Mouse (Mus musculus) C2C12 (cell line): ENCODE measurements at regions not wholly inside any gene's neighbourhood (a gene's known extent, or its start where the extent isn't known, plus 50 kb on each side); places are given as distances from the start of the nearest gene placed in this dataset.

Experiments
- H3K27me3 ChIP-seq: one replicate; pipeline ENCODE4 v1.6.1; 2011; ENCODE audit not compliant: control insufficient read depth, insufficient read depth, insufficient read length
- H3K36me3 ChIP-seq: one replicate; pipeline ENCODE4 v1.6.1; 2011; ENCODE audit not compliant: control insufficient read depth, insufficient read depth
- H3K4me3 ChIP-seq: one replicate; pipeline ENCODE4 v1.5.1; 2011; ENCODE audit warnings: mild to moderate bottlenecking, control low read depth; ENCODE audit not compliant: poor library complexity, insufficient read depth, severe bottlenecking
- H3K79me2 ChIP-seq: one replicate; pipeline ENCODE4 v1.6.1; 2011; ENCODE audit not compliant: control insufficient read depth, insufficient read depth
- H3K79me3 ChIP-seq: one replicate; pipeline ENCODE4 v1.6.1; 2011; ENCODE audit warnings: low read depth, control low read depth
- H3ac ChIP-seq: one replicate; pipeline ENCODE3; 2011; ENCODE audit warnings: low read depth; ENCODE audit not compliant: control insufficient read depth, insufficient read length
- CEBPB ChIP-seq: IDR thresholded peaks from one replicate; pipeline ENCODE4 v1.6.1; 2011; ENCODE audit warnings: low read depth, mild to moderate bottlenecking, control low read depth, moderate library complexity
- CTCF ChIP-seq: IDR thresholded peaks from one replicate; pipeline ENCODE4 v1.5.1; 2011; ENCODE audit not compliant: control insufficient read depth, insufficient read depth, insufficient read length
- FOSL1 ChIP-seq: IDR thresholded peaks from one replicate; pipeline ENCODE4 v1.8.0; 2011; ENCODE audit warnings: mild to moderate bottlenecking, low read length; ENCODE audit not compliant: poor library complexity, insufficient read depth, severe bottlenecking
- MAX ChIP-seq: IDR thresholded peaks from one replicate; pipeline ENCODE4 v1.6.1; 2011; ENCODE audit warnings: mild to moderate bottlenecking, control low read depth
- MYOD1 ChIP-seq: IDR thresholded peaks from one replicate; pipeline ENCODE4 v1.6.1; 2011; ENCODE audit warnings: low read depth; ENCODE audit not compliant: control insufficient read depth, insufficient read length
- MYOG ChIP-seq: IDR thresholded peaks from one replicate; pipeline ENCODE4 v1.6.1; 2011; ENCODE audit not compliant: control insufficient read depth, insufficient read length; ENCODE audit errors: extremely low read depth
- USF1 ChIP-seq: IDR thresholded peaks from one replicate; pipeline ENCODE4 v1.6.1; 2011; ENCODE audit warnings: low read depth, mild to moderate bottlenecking, control low read depth, moderate library complexity

DNA sequence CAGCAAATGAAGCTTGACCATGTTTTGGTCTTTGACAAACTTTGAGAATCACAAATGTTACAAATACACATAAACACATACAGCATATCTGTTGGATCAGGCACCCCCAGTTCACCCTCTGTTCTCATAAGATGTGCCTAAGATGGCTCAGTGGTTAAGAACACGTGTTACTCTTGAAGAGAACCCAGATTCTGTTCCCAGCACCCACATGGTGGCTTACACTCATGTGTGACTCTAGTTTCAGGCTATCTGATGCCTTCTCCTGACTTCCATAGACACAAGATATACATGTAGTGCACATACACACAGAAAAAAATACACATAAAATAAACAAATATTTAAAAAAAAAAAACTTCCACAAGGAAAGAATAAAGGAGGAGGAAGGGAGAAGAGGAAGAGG lies 191.7 kb downstream of the Gm11361 start:
- Histone ChIP-seq H3K27me3 (no peaks in the 10 kb centered on the region), H3K4me3 (no peak overlapping the region), H3K36me3 (no peaks in the 10 kb centered on the region), H3K79me3 (no peaks in the 10 kb centered on the region), H3ac (no peak overlapping the region), H3K79me2 (no peaks in the 10 kb centered on the region)
- no peak for TF ChIP-seq FOSL1
- no peak for TF ChIP-seq CEBPB
- TF ChIP-seq MYOD1: no peak
- no peak for TF ChIP-seq USF1
- TF ChIP-seq MAX: no peak
- TF ChIP-seq MYOG: no peak
- no peak for TF ChIP-seq CTCF

GRCm38 (mm10) chr13:28442250-28442649 lies 184.9 kb downstream of the Gm11361 start:
- Histone ChIP-seq H3ac (no peak overlapping the region), H3K79me2 (no peaks in the 10 kb centered on the region), H3K36me3 (no peaks in the 10 kb centered on the region), H3K4me3 (no peak overlapping the region), H3K79me3 (no peaks in the 10 kb centered on the region), H3K27me3 (no peaks in the 10 kb centered on the region)
- TF ChIP-seq MAX (no peak), FOSL1 (no peak), CEBPB (no peak), MYOD1 (no peak)

DNA sequence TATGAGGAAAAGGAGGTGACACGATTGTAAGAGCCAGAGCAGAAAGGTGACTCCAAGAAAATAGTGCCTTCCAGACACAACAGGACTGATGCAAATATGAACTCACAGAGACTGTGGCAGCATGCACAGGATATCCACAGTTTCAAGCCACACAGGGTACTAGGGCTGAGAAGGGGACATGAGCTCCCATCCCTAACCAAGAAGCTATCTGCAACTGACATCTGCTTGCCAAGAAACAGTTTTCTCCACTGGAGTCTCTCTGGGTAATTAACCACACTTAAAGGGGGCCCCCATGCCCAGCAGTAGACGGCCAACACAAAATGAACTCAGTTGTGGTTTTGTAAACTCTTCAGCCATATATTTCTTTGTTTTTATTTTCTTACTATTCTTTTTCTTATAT lies 176.1 kb downstream of the Gm11361 start:
- H3ac ChIP-seq: no peak overlapping the region
- no peaks in the 10 kb centered on the region for H3K27me3 ChIP-seq
- no peaks in the 10 kb centered on the region for H3K79me3 ChIP-seq
- no peaks in the 10 kb centered on the region for H3K36me3 ChIP-seq
- TF ChIP-seq CEBPB (no peak), MYOG (no peak), USF1 (no peak), MYOD1 (no peak), MAX (no peak), CTCF (no peak), FOSL1 (no peak)
- no peak overlapping the region for H3K4me3 ChIP-seq
- H3K79me2 ChIP-seq: no peaks in the 10 kb centered on the region

DNA sequence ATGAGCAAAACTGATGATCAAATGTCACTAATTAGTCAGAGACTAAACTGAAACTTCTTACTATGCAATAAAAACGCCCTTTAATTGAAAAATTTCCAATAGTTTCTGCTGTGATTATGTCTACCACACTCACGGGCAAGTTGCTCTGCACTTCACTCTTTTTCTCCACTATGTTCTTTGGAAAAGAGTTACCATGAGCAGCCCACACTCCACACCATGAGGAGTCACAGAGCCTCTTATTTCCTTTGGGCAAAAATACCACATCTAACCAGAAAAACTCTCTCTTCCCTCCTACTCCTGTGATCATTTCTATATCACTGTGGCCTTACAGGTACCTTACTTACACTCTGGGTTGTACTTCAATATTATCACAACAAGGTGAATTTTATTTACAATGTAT lies 174.7 kb downstream of the Gm11361 start:
- Histone ChIP-seq H3ac (no peak overlapping the region), H3K79me2 (no peaks in the 10 kb centered on the region), H3K4me3 (no peak overlapping the region), H3K36me3 (no peaks in the 10 kb centered on the region), H3K27me3 (no peaks in the 10 kb centered on the region), H3K79me3 (no peaks in the 10 kb centered on the region)
- TF ChIP-seq FOSL1 (no peak), MYOG (no peak), USF1 (no peak), CEBPB (no peak), MAX (no peak), CTCF (no peak), MYOD1 (no peak)

- Histone ChIP-seq H3K79me2 (no peaks in the 10 kb centered on the region), H3K36me3 (no peaks in the 10 kb centered on the region), H3K27me3 (no peaks in the 10 kb centered on the region), H3K4me3 (no peak overlapping the region), H3K79me3 (no peaks in the 10 kb centered on the region), H3ac (no peak overlapping the region)
- no peak for TF ChIP-seq MYOG
- TF ChIP-seq CTCF: no peak
- no peak for TF ChIP-seq FOSL1
- TF ChIP-seq MYOD1: no peak
- TF ChIP-seq USF1: no peak
Observed at GRCm38 (mm10) chr13:28426085-28426484, 168.8 kb downstream of the Gm11361 start.

GRCm38 (mm10) chr13:28425116-28425515 lies 167.8 kb downstream of the Gm11361 start:
- Histone ChIP-seq H3K36me3 (no peaks in the 10 kb centered on the region), H3K79me3 (no peaks in the 10 kb centered on the region), H3K79me2 (no peaks in the 10 kb centered on the region), H3K27me3 (no peaks in the 10 kb centered on the region), H3K4me3 (no peak overlapping the region), H3ac (no peak overlapping the region)
- TF ChIP-seq MYOD1 (no peak), CTCF (no peak)
